Mouse (Mus musculus) neural tube, embryonic 14.5 days (tissue): Measurements from ENCODE around the gene Bend3. TPM values are rescaled to one million over a fixed set of nuclear protein-coding genes. Genes with fewer than 3 reads are reported as not detected.

ENCODE experiments used
- ATAC-seq: fragments of 200-750 bp; cut with Nextera tagmentation; 2 replicates; pipeline ENCODE4 v1.8.0; 2017; ENCODE audit warnings: low read depth, mild to moderate bottlenecking, moderate TSS enrichment, moderate library complexity
- H3K27ac ChIP-seq: fragments of 300-500 bp; sonication (generic); 2 replicates; pipeline ENCODE4 v1.5.1; 2014; ENCODE audit warnings: low read depth, mild to moderate bottlenecking, control low read depth, low read length, moderate library complexity, mixed read lengths
- H3K27me3 ChIP-seq: fragments of 300-500 bp; sonication (generic); 2 replicates; pipeline ENCODE4 v1.6.1; 2014; ENCODE audit warnings: low read length; ENCODE audit not compliant: control insufficient read depth, insufficient read depth
- H3K36me3 ChIP-seq: fragments of 300-500 bp; sonication (generic); 2 replicates; pipeline ENCODE4 v1.6.1; 2014; ENCODE audit warnings: low read length, mixed read lengths; ENCODE audit not compliant: control insufficient read depth, insufficient read depth
- H3K4me1 ChIP-seq: fragments of 300-500 bp; sonication (generic); 2 replicates; pipeline ENCODE4 v1.6.1; 2014; ENCODE audit warnings: low read length; ENCODE audit not compliant: control insufficient read depth, insufficient read depth
- H3K4me2 ChIP-seq: fragments of 300-500 bp; sonication (generic); 2 replicates; pipeline ENCODE4 v1.6.1; 2014; ENCODE audit warnings: mild to moderate bottlenecking, low read depth, low read length, control low read depth
- H3K4me3 ChIP-seq: fragments of 300-500 bp; sonication (generic); 2 replicates; pipeline ENCODE4 v1.5.1; 2014; ENCODE audit warnings: low read depth, low read length, control low read depth, mixed read lengths
- H3K9ac ChIP-seq: fragments of 300-500 bp; sonication (generic); replicated peaks from 2 replicates; pipeline ENCODE4 v1.6.1; 2014; ENCODE audit warnings: low read depth, mild to moderate bottlenecking, control low read depth, low read length, mixed read lengths
- H3K9me3 ChIP-seq: fragments of 300-500 bp; sonication (generic); 2 replicates; pipeline ENCODE4 v1.6.1; 2016; ENCODE audit warnings: low read length; ENCODE audit not compliant: control insufficient read depth
- WGBS: fragments of 180-500 bp; shearing (Covaris S2); extraction: QIAGEN DNeasy Blood & Tissue Kit; methylation state at CpG from one replicate; pipeline ENCODE4 v1.1.7; 2014; 5-methylcytosine and 5-hydroxymethylcytosine counted together
- polyA plus RNA-seq: library from polyadenylated mRNA; unstranded; fragments of >200 nt; fragmentation: Nextera tagmentation; extraction: Ambion mirVana; gene quantifications from 2 replicates; pipeline ENCODE4 v1.2.1, GENCODE M21; 2014

Gene Bend3
- polyA plus RNA-seq, 1 experiment from 2014 or later = 3.8 TPM

GRCm38 (mm10) chr10:43485751-43486268, 7.2 kb downstream of the Bend3 start:
- H3K9me3 ChIP-seq = no peaks in the 10 kb centered on the region
- no peak overlapping the region for H3K4me2 ChIP-seq
- no peak overlapping the region for H3K27ac ChIP-seq
- no peaks in the 10 kb centered on the region for H3K27me3 ChIP-seq
- H3K4me1 ChIP-seq = peaks cover 5% of the 10 kb centered on the region; the same call in 1 of the 2 replicates
- H3K4me3 ChIP-seq = no peak overlapping the region
- 89% methylated on average over 6 of the region's 6 CpGs for WGBS
- H3K36me3 ChIP-seq = no peaks in the 10 kb centered on the region
- no peak overlapping the region for H3K9ac ChIP-seq
- ATAC-seq = no peak

- no peak overlapping the region for H3K4me2 ChIP-seq
- no peak overlapping the region for H3K4me3 ChIP-seq
- no peak for ATAC-seq
- no peaks in the 10 kb centered on the region for H3K36me3 ChIP-seq
- WGBS = 70% methylated on average over 3 of the region's 3 CpGs
- no peaks in the 10 kb centered on the region for H3K9me3 ChIP-seq
- no peak overlapping the region for H3K27ac ChIP-seq
- H3K9ac ChIP-seq = no peak overlapping the region
- H3K4me1 ChIP-seq = peaks cover 5% of the 10 kb centered on the region; the same call in 1 of the 2 replicates
- no peaks in the 10 kb centered on the region for H3K27me3 ChIP-seq
Measured at GRCm38 (mm10) chr10:43487441-43488010, 8.9 kb downstream of the Bend3 start.

- Histone ChIP-seq H3K9me3 (no peaks in the 10 kb centered on the region), H3K36me3 (no peaks in the 10 kb centered on the region), H3K27ac (no peak overlapping the region), H3K4me2 (no peak overlapping the region), H3K27me3 (no peaks in the 10 kb centered on the region), H3K4me3 (no peak overlapping the region), H3K4me1 (peaks cover 5% of the 10 kb centered on the region; the same call in 1 of the 2 replicates), H3K9ac (no peak overlapping the region)
- no peak for ATAC-seq
- WGBS = 91% methylated on average over 4 of the region's 4 CpGs
Measured at GRCm38 (mm10) chr10:43488258-43488657, 9.6 kb downstream of the Bend3 start.

- H3K9me3 ChIP-seq = no peaks in the 10 kb centered on the region
- no peak overlapping the region for H3K4me3 ChIP-seq
- WGBS = 89% methylated on average over 7 of the region's 7 CpGs
- no peak overlapping the region for H3K9ac ChIP-seq
- no peaks in the 10 kb centered on the region for H3K36me3 ChIP-seq
- no peak for ATAC-seq
- H3K27ac ChIP-seq = no peak overlapping the region
- H3K4me2 ChIP-seq = no peak overlapping the region
- no peaks in the 10 kb centered on the region for H3K27me3 ChIP-seq
- H3K4me1 ChIP-seq = no peaks in the 10 kb centered on the region
Measured at GRCm38 (mm10) chr10:43489139-43489538, 10.5 kb downstream of the Bend3 start.

GRCm38 (mm10) chr10:43489550-43489949, 10.9 kb downstream of the Bend3 start:
- H3K9me3 ChIP-seq = no peaks in the 10 kb centered on the region
- H3K9ac ChIP-seq = no peak overlapping the region
- no peak overlapping the region for H3K27ac ChIP-seq
- H3K27me3 ChIP-seq = no peaks in the 10 kb centered on the region
- H3K4me1 ChIP-seq = no peaks in the 10 kb centered on the region
- no peak overlapping the region for H3K4me3 ChIP-seq
- no peaks in the 10 kb centered on the region for H3K36me3 ChIP-seq
- WGBS = 61% methylated on average over 6 of the region's 6 CpGs
- no peak for ATAC-seq
- H3K4me2 ChIP-seq = no peak overlapping the region

- no peaks in the 10 kb centered on the region for H3K9me3 ChIP-seq
- no peaks in the 10 kb centered on the region for H3K4me1 ChIP-seq
- no peaks in the 10 kb centered on the region for H3K27me3 ChIP-seq
- no peaks in the 10 kb centered on the region for H3K36me3 ChIP-seq
- H3K4me3 ChIP-seq = no peak overlapping the region
- H3K27ac ChIP-seq = no peak overlapping the region
- ATAC-seq = no peak; the same call in 1 of the 2 replicates
- 82% methylated on average over 8 of the region's 8 CpGs for WGBS
- no peak overlapping the region for H3K4me2 ChIP-seq
- no peak overlapping the region for H3K9ac ChIP-seq
Measured at GRCm38 (mm10) chr10:43490034-43490433, 11.4 kb downstream of the Bend3 start.

GRCm38 (mm10) chr10:43490846-43491245, 12.2 kb downstream of the Bend3 start:
- Histone ChIP-seq H3K27ac (no peak overlapping the region), H3K27me3 (no peaks in the 10 kb centered on the region), H3K9me3 (no peaks in the 10 kb centered on the region), H3K9ac (no peak overlapping the region), H3K36me3 (peaks cover under 1% of the 10 kb centered on the region; the same call in 1 of the 2 replicates), H3K4me1 (no peaks in the 10 kb centered on the region), H3K4me2 (no peak overlapping the region), H3K4me3 (no peak overlapping the region)
- ATAC-seq = no peak
- WGBS = 87% methylated on average over 5 of the region's 5 CpGs

GRCm38 (mm10) chr10:43502599-43502998, 24.0 kb downstream of the Bend3 start:
- no peak overlapping the region for H3K27ac ChIP-seq
- 87% methylated on average over 4 of the region's 4 CpGs for WGBS
- no peaks in the 10 kb centered on the region for H3K4me1 ChIP-seq
- no peaks in the 10 kb centered on the region for H3K27me3 ChIP-seq
- no peak overlapping the region for H3K4me2 ChIP-seq
- no peak overlapping the region for H3K4me3 ChIP-seq
- H3K9ac ChIP-seq = no peak overlapping the region
- H3K36me3 ChIP-seq = peaks cover 4% of the 10 kb centered on the region; the same call in 1 of the 2 replicates
- ATAC-seq = no peak; the same call in 1 of the 2 replicates
- no peaks in the 10 kb centered on the region for H3K9me3 ChIP-seq

- no peaks in the 10 kb centered on the region for H3K27me3 ChIP-seq
- H3K4me1 ChIP-seq = no peaks in the 10 kb centered on the region
- no peaks in the 10 kb centered on the region; the same call in 1 of the 2 replicates for H3K36me3 ChIP-seq
- 94% methylated on average over 1 of the region's 1 CpGs for WGBS
- H3K27ac ChIP-seq = no peak overlapping the region
- no peak for ATAC-seq
- no peak overlapping the region for H3K4me2 ChIP-seq
- H3K9ac ChIP-seq = no peak overlapping the region
- H3K4me3 ChIP-seq = no peak overlapping the region
- H3K9me3 ChIP-seq = no peaks in the 10 kb centered on the region
Measured at GRCm38 (mm10) chr10:43504291-43504690, 25.7 kb downstream of the Bend3 start.
